Mouse (Mus musculus) hindbrain, embryonic 13.5 days (tissue): ENCODE results near the gene Myl12a. TPM values are rescaled to one million over a fixed set of nuclear protein-coding genes. Genes with fewer than 3 reads are reported as not detected.

Experiments used
- ATAC-seq: fragments of 200-750 bp; cut with Nextera tagmentation; 2 replicates; pipeline ENCODE4 v1.8.0; 2017; ENCODE audit warnings: moderate TSS enrichment; ENCODE audit not compliant: low FRiP score
- H3K27ac ChIP-seq: fragments of 300-500 bp; sonication (generic); 2 replicates; pipeline ENCODE4 v1.5.1; 2015; ENCODE audit warnings: inconsistent platforms, mild to moderate bottlenecking, moderate library complexity
- H3K27me3 ChIP-seq: fragments of 300-500 bp; sonication (generic); 2 replicates; pipeline ENCODE4 v1.6.1; 2015; ENCODE audit warnings: mild to moderate bottlenecking, inconsistent platforms
- H3K36me3 ChIP-seq: fragments of 300-500 bp; sonication (generic); 2 replicates; pipeline ENCODE4 v1.6.1; 2015; ENCODE audit warnings: mild to moderate bottlenecking, inconsistent platforms
- H3K4me1 ChIP-seq: fragments of 300-500 bp; sonication (generic); replicated peaks from 2 replicates; pipeline ENCODE4 v1.6.1; 2015; ENCODE audit warnings: inconsistent platforms
- H3K4me2 ChIP-seq: fragments of 300-500 bp; sonication (generic); 2 replicates; pipeline ENCODE4 v1.6.1; 2015; ENCODE audit warnings: inconsistent platforms, mild to moderate bottlenecking, moderate library complexity
- H3K4me3 ChIP-seq: fragments of 300-500 bp; sonication (generic); 2 replicates; pipeline ENCODE4 v1.5.1; 2015; ENCODE audit warnings: mild to moderate bottlenecking, inconsistent platforms
- H3K9ac ChIP-seq: fragments of 300-500 bp; sonication (generic); 2 replicates; pipeline ENCODE4 v1.6.1; 2015; ENCODE audit warnings: mild to moderate bottlenecking, inconsistent platforms
- H3K9me3 ChIP-seq: fragments of 300-500 bp; sonication (generic); 2 replicates; pipeline ENCODE4 v1.6.1; 2016; ENCODE audit warnings: inconsistent platforms
- WGBS: fragments of 180-500 bp; shearing (Covaris S2); methylation state at CpG from one replicate; pipeline ENCODE4 v1.1.7; 2015; 5-methylcytosine and 5-hydroxymethylcytosine counted together
- polyA plus RNA-seq: library from polyadenylated mRNA; unstranded; fragments of >200 nt; fragmentation: Nextera tagmentation; extraction: Ambion mirVana; gene quantifications from 2 replicates; pipeline ENCODE4 v1.2.1, GENCODE M21; 2015

Myl12a gene
- polyA plus RNA-seq, 1 experiment from 2014 or later: 153 TPM

- no peaks in the 10 kb centered on the region for H3K27me3 ChIP-seq
- H3K9ac ChIP-seq: no peak overlapping the region
- WGBS: 98% methylated on average over 6 of the region's 6 CpGs
- H3K27ac ChIP-seq: no peak overlapping the region
- ATAC-seq: no peak
- H3K4me3 ChIP-seq: no peak overlapping the region
- no peak overlapping the region for H3K4me2 ChIP-seq
- H3K9me3 ChIP-seq: no peaks in the 10 kb centered on the region
- peaks cover 28% of the 10 kb centered on the region for H3K36me3 ChIP-seq
- H3K4me1 ChIP-seq: peaks cover 13% of the 10 kb centered on the region
Observed at GRCm38 (mm10) chr17:70995551-70995950, 7.1 kb downstream of the Myl12a start.

GRCm38 (mm10) chr17:70994671-70995070, 8.0 kb downstream of the Myl12a start:
- Histone ChIP-seq H3K27me3 (no peaks in the 10 kb centered on the region), H3K9ac (no peak overlapping the region), H3K9me3 (no peaks in the 10 kb centered on the region), H3K4me3 (no peak overlapping the region), H3K4me1 (peaks cover 8% of the 10 kb centered on the region), H3K36me3 (peaks cover 28% of the 10 kb centered on the region), H3K4me2 (no peak overlapping the region), H3K27ac (no peak overlapping the region)
- no peak for ATAC-seq
- WGBS: 90% methylated on average over 6 of the region's 6 CpGs

GRCm38 (mm10) chr17:70993385-70993807, 9.3 kb downstream of the Myl12a start:
- H3K4me2 ChIP-seq: no peak overlapping the region
- no peak overlapping the region for H3K27ac ChIP-seq
- H3K9me3 ChIP-seq: no peaks in the 10 kb centered on the region
- H3K9ac ChIP-seq: no peak overlapping the region
- H3K4me3 ChIP-seq: no peak overlapping the region
- peaks cover 28% of the 10 kb centered on the region for H3K36me3 ChIP-seq
- 58% methylated on average over 3 of the region's 3 CpGs for WGBS
- no peaks in the 10 kb centered on the region for H3K27me3 ChIP-seq
- peaks cover 21% of the 10 kb centered on the region for H3K4me1 ChIP-seq
- no peak for ATAC-seq

- Histone ChIP-seq H3K27me3 (no peaks in the 10 kb centered on the region), H3K4me1 (peaks cover 28% of the 10 kb centered on the region), H3K4me2 (no peak overlapping the region), H3K9ac (no peak overlapping the region), H3K9me3 (no peaks in the 10 kb centered on the region), H3K27ac (no peak overlapping the region), H3K4me3 (no peak overlapping the region), H3K36me3 (peaks cover 28% of the 10 kb centered on the region)
- WGBS: 91% methylated on average over 9 of the region's 9 CpGs
- no peak for ATAC-seq
Observed at GRCm38 (mm10) chr17:70992662-70993061, 10.0 kb downstream of the Myl12a start.

- WGBS: 87% methylated on average over 16 of the region's 16 CpGs
- Histone ChIP-seq H3K36me3 (peaks cover 28% of the 10 kb centered on the region), H3K4me1 (peaks cover 33% of the 10 kb centered on the region), H3K9me3 (no peaks in the 10 kb centered on the region), H3K4me2 (no peak overlapping the region; the same call in 1 of the 2 replicates), H3K9ac (no peak overlapping the region), H3K27ac (no peak overlapping the region), H3K27me3 (no peaks in the 10 kb centered on the region), H3K4me3 (peak overlapping the region; percentile 96)
- ATAC-seq: no peak
Observed at GRCm38 (mm10) chr17:70991706-70992625, 10.7 kb downstream of the Myl12a start.

GRCm38 (mm10) chr17:70990403-70991303, 12.0 kb downstream of the Myl12a start:
- peaks cover 33% of the 10 kb centered on the region for H3K4me1 ChIP-seq
- H3K4me3 ChIP-seq: peak overlapping the region; percentile 96
- peak; percentile 94 for ATAC-seq
- H3K9me3 ChIP-seq: no peaks in the 10 kb centered on the region
- no peaks in the 10 kb centered on the region for H3K27me3 ChIP-seq
- H3K4me2 ChIP-seq: peak overlapping the region; percentile 78
- H3K9ac ChIP-seq: peak overlapping the region; percentile 96
- WGBS: under 1% methylated on average over 66 of the region's 70 CpGs
- peaks cover 27% of the 10 kb centered on the region for H3K36me3 ChIP-seq
- peak overlapping the region; percentile 97 for H3K27ac ChIP-seq

GRCm38 (mm10) chr17:70989991-70990390, 12.7 kb downstream of the Myl12a start:
- peak overlapping the region; percentile 96 for H3K4me3 ChIP-seq
- peak overlapping the region; percentile 78 for H3K4me2 ChIP-seq
- H3K9me3 ChIP-seq: no peaks in the 10 kb centered on the region
- H3K4me1 ChIP-seq: peaks cover 33% of the 10 kb centered on the region
- peak; percentile 81 for ATAC-seq
- H3K36me3 ChIP-seq: peaks cover 28% of the 10 kb centered on the region
- H3K27ac ChIP-seq: peak overlapping the region; percentile 97
- no peaks in the 10 kb centered on the region for H3K27me3 ChIP-seq
- H3K9ac ChIP-seq: peak overlapping the region; percentile 96
- 2% methylated on average over 24 of the region's 24 CpGs for WGBS

GRCm38 (mm10) chr17:70989430-70989829, 13.2 kb downstream of the Myl12a start:
- Histone ChIP-seq H3K36me3 (peaks cover 23% of the 10 kb centered on the region), H3K27me3 (no peaks in the 10 kb centered on the region), H3K4me1 (peaks cover 33% of the 10 kb centered on the region), H3K4me2 (peak overlapping the region; percentile 78), H3K9me3 (no peaks in the 10 kb centered on the region), H3K4me3 (peak overlapping the region; percentile 96), H3K9ac (peak overlapping the region; percentile 96), H3K27ac (peak overlapping the region; percentile 97)
- no peak for ATAC-seq
- 51% methylated on average over 8 of the region's 8 CpGs for WGBS

- peaks cover 33% of the 10 kb centered on the region for H3K4me1 ChIP-seq
Observed at GRCm38 (mm10) chr17:70988337-70988767, 14.3 kb downstream of the Myl12a start.

GRCm38 (mm10) chr17:70986831-70987660, 15.6 kb downstream of the Myl12a start:
- ATAC-seq: no peak
- H3K4me1 ChIP-seq: peaks cover 33% of the 10 kb centered on the region

More at GRCm38 (mm10) chr17:70988337-70988767, 14.3 kb downstream of the Myl12a start:
- Histone ChIP-seq H3K27me3 (no peaks in the 10 kb centered on the region), H3K4me3 (no peak overlapping the region; the same call in 1 of the 2 replicates), H3K9me3 (no peaks in the 10 kb centered on the region), H3K27ac (no peak overlapping the region), H3K36me3 (peaks cover 17% of the 10 kb centered on the region), H3K4me2 (peak overlapping the region; percentile 78; the same call in 1 of the 2 replicates), H3K9ac (0 out of 2 replicates have a peak overlapping the region, but pooled peaks have one; percentile 96)
- 90% methylated on average over 12 of the region's 12 CpGs for WGBS
- no peak for ATAC-seq

GRCm38 (mm10) chr17:70986355-70986740, 16.3 kb downstream of the Myl12a start:
- Histone ChIP-seq H3K4me2 (no peak overlapping the region), H3K27ac (no peak overlapping the region), H3K4me1 (peaks cover 31% of the 10 kb centered on the region), H3K4me3 (no peak overlapping the region), H3K9ac (no peak overlapping the region), H3K36me3 (peaks cover 30% of the 10 kb centered on the region), H3K9me3 (no peaks in the 10 kb centered on the region), H3K27me3 (no peaks in the 10 kb centered on the region)
- ATAC-seq: no peak
- WGBS: 93% methylated on average over 6 of the region's 6 CpGs

More at GRCm38 (mm10) chr17:70986831-70987660, 15.6 kb downstream of the Myl12a start:
- H3K4me2 ChIP-seq: no peak overlapping the region
- no peak overlapping the region for H3K9ac ChIP-seq
- H3K36me3 ChIP-seq: peaks cover 23% of the 10 kb centered on the region
- no peaks in the 10 kb centered on the region for H3K9me3 ChIP-seq
- 93% methylated on average over 15 of the region's 15 CpGs for WGBS
- no peaks in the 10 kb centered on the region for H3K27me3 ChIP-seq
- H3K27ac ChIP-seq: no peak overlapping the region
- H3K4me3 ChIP-seq: no peak overlapping the region
